Mouse (Mus musculus): ENCODE results near the gene Pde4a.

- TF ChIP-seq CTCF (IDR thresholded peaks at IDR 0.05; ENCODE audit: extremely low read depth, insufficient read depth, insufficient read length, insufficient replicate concordance), result no peak
- no peak for TF ChIP-seq POLR2A (IDR thresholded peaks at IDR 0.05; ENCODE audit: low read depth, low read length)
These were observed 15.3 kb downstream of the Pde4a start for GRCm38 (mm10) chr9:21180841-21181240.

Data from spleen, adult 2 months (tissue).